Mouse (Mus musculus) ES-Bruce4 (cell line): ENCODE data around the gene Rnf115.

Experiments
- CTCF ChIP-seq: IDR thresholded peaks from one replicate; pipeline ENCODE4 v1.8.1; 2011; ENCODE audit warnings: low read depth, low read length
- EP300 ChIP-seq: IDR thresholded peaks from 2 replicates; pipeline ENCODE4 v1.6.1; 2011; ENCODE audit warnings: low read depth, low read length; ENCODE audit not compliant: insufficient read depth

- TF ChIP-seq EP300, result no peak
- no peak for TF ChIP-seq CTCF
Measured at GRCm38 (mm10) chr3:96714286-96714685, 13.2 kb upstream of the Rnf115 start.
